Mouse (Mus musculus): ENCODE data around the gene 9230104L09Rik.

9230104L09Rik gene

GRCm38 (mm10) chr2:148864966-148865365 is at the start of gene 9230104L09Rik:
Gene 9230104L09Rik, minus strand, starts transcription at chr2:148865038.
- DNase-seq (ENCODE audit: low spot score): no peak

GRCm38 (mm10) chr2:148902286-148902685 is 37.4 kb upstream of the 9230104L09Rik start:
- DNase-seq (ENCODE audit: low spot score): peak; percentile 58

- DNase-seq (ENCODE audit: low spot score): no peak
Measured at GRCm38 (mm10) chr2:148900305-148900704, 35.5 kb upstream of the 9230104L09Rik start.

- no peak for DNase-seq (ENCODE audit: low spot score)
Measured at GRCm38 (mm10) chr2:148896219-148896618, 31.4 kb upstream of the 9230104L09Rik start.

- no peak for DNase-seq (ENCODE audit: low spot score)
Measured at GRCm38 (mm10) chr2:148893107-148893506, 28.3 kb upstream of the 9230104L09Rik start.

- no peak for DNase-seq (ENCODE audit: low spot score)
Measured at GRCm38 (mm10) chr2:148890021-148890851, 25.4 kb upstream of the 9230104L09Rik start.

- no peak for DNase-seq (ENCODE audit: low spot score)
Measured at GRCm38 (mm10) chr2:148889331-148890010, 24.6 kb upstream of the 9230104L09Rik start.

GRCm38 (mm10) chr2:148888872-148889271 is 24.0 kb upstream of the 9230104L09Rik start:
- DNase-seq (ENCODE audit: low spot score): no peak

- DNase-seq (ENCODE audit: low spot score): no peak
Measured at GRCm38 (mm10) chr2:148884738-148885137, 19.9 kb upstream of the 9230104L09Rik start.

GRCm38 (mm10) chr2:148879199-148879598 is 14.4 kb upstream of the 9230104L09Rik start:
- no peak for DNase-seq (ENCODE audit: low spot score)

- no peak for DNase-seq (ENCODE audit: low spot score)
Measured at GRCm38 (mm10) chr2:148878641-148879130, 13.8 kb upstream of the 9230104L09Rik start.

GRCm38 (mm10) chr2:148877016-148877770 is 12.4 kb upstream of the 9230104L09Rik start:
- DNase-seq (ENCODE audit: low spot score): peak; percentile 41

GRCm38 (mm10) chr2:148875335-148875811 is 10.5 kb upstream of the 9230104L09Rik start, which contains the start of gene Cst3:
Gene Cst3, minus strand, starts transcription at chr2:148875692.
- peak; percentile 93 for DNase-seq (ENCODE audit: low spot score)

- no peak for DNase-seq (ENCODE audit: low spot score)
Measured at GRCm38 (mm10) chr2:148874617-148875334, 9.9 kb upstream of the 9230104L09Rik start.

GRCm38 (mm10) chr2:148874224-148874616 is 9.4 kb upstream of the 9230104L09Rik start:
- DNase-seq (ENCODE audit: low spot score): no peak

GRCm38 (mm10) chr2:148872860-148873259 is 8.0 kb upstream of the 9230104L09Rik start:
- no peak for DNase-seq (ENCODE audit: low spot score)

- no peak for DNase-seq (ENCODE audit: low spot score)
Measured at GRCm38 (mm10) chr2:148870526-148870925, 5.7 kb upstream of the 9230104L09Rik start.

- no peak for DNase-seq (ENCODE audit: low spot score)
Measured at GRCm38 (mm10) chr2:148868959-148869358, 4.1 kb upstream of the 9230104L09Rik start.

GRCm38 (mm10) chr2:148861693-148862092 is 3.1 kb downstream of the 9230104L09Rik start:
- no peak for DNase-seq (ENCODE audit: low spot score)

GRCm38 (mm10) chr2:148860993-148861392 is 3.8 kb downstream of the 9230104L09Rik start:
- DNase-seq (ENCODE audit: low spot score): no peak

- DNase-seq (ENCODE audit: low spot score): no peak
Measured at GRCm38 (mm10) chr2:148857506-148857905, 7.3 kb downstream of the 9230104L09Rik start.
